Mouse (Mus musculus) mouse embryonic stem cell (cell line): ENCODE data around the gene Zc3hc1.

Experiments used
- in situ Hi-C, 2 experiments: fragments of 300-500 bp; cut with MboI; formaldehyde crosslinking; loops; 1 replicate in 1 of 2; 3 replicates in 1 of 2; pipeline ENCODE4 v1.14.3; 2019 to 2020; ENCODE audit warnings: low sequenced_read_pairs in 2 of 2, low pct_unique_long_range_greater_than_20kb in 1 of 2, mixed read lengths in 1 of 2; ENCODE audit not compliant: unreplicated experiment in 1 of 2

Zc3hc1 gene

GRCm38 (mm10) chr6:30346737-30347136 is 44.1 kb downstream of the Zc3hc1 start:
- in situ Hi-C loops = no loop called here

- in situ Hi-C loops = no loop called here
Observed at GRCm38 (mm10) chr6:30344032-30344431, 46.8 kb downstream of the Zc3hc1 start.

GRCm38 (mm10) chr6:30340231-30340873 is 50.5 kb downstream of the Zc3hc1 start:
- in situ Hi-C loops = no loop called here

- in situ Hi-C loops = no loop called here
Observed at GRCm38 (mm10) chr6:30336912-30337311, 53.9 kb downstream of the Zc3hc1 start.

GRCm38 (mm10) chr6:30332262-30332661 is 58.6 kb downstream of the Zc3hc1 start:
- in situ Hi-C loops = no loop called here

- in situ Hi-C loops = no loop called here
Observed at GRCm38 (mm10) chr6:30330706-30331105, 60.1 kb downstream of the Zc3hc1 start.

- in situ Hi-C loops = no loop called here
Observed at GRCm38 (mm10) chr6:30325932-30326501, 64.8 kb downstream of the Zc3hc1 start.

- in situ Hi-C loops = no loop called here
Observed at GRCm38 (mm10) chr6:30321002-30321401, 69.8 kb downstream of the Zc3hc1 start.

- in situ Hi-C loops = no loop called here
Observed at GRCm38 (mm10) chr6:30319216-30319615, 71.6 kb downstream of the Zc3hc1 start.
